Mouse (Mus musculus): ENCODE data around the gene Cmah. TPM values are rescaled to one million over a fixed set of nuclear protein-coding genes. Genes with fewer than 3 reads are reported as not detected.
"Not testable (repeated sequence)": the region's sequence is repeated elsewhere in the genome, so short reads cannot be mapped to it uniquely, and the experiment has no call there.

The Cmah gene
- total RNA-seq, 1 experiment from 2014 or later = 2.7 TPM

DNA sequence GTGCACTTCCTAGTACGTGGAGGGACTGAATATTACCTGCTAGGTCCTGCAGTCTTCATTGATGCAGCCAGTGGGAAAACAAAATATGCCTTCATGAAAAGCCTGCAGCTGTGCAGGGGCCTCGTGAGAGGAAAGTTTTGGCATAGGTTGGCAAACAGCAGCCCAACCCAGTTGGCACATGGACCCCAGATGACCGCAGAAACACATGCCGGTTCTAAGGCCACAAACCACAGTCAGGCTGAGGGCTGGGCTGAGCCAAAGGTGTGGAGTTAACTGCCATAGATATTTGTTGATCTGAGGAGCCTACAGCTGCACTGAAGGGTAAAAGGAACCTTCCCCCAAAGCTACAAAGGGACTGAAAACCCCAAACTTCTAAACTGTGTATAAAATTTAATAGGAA lies 14.9 kb downstream of the Cmah start:
- DNase-seq = no peak

DNA sequence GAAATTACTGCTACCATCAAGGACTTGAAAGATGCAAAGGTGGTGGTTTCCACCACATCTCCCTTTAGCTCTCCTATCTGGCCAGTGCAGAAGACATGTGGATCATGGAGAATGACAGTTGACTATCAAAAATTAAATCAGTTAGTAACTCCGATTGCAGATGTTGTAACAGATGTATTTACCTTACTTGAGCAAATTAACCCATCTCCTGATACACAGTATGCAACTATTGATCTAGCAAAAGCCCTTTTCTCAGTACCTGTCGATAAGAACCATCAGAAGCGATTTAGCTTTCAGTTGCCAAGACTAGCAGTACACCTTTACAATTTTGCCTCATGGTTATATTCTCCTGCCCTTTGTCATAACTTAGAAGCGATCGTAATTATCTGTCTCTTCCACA lies 25.8 kb downstream of the Cmah start:
- no peak for DNase-seq

DNA sequence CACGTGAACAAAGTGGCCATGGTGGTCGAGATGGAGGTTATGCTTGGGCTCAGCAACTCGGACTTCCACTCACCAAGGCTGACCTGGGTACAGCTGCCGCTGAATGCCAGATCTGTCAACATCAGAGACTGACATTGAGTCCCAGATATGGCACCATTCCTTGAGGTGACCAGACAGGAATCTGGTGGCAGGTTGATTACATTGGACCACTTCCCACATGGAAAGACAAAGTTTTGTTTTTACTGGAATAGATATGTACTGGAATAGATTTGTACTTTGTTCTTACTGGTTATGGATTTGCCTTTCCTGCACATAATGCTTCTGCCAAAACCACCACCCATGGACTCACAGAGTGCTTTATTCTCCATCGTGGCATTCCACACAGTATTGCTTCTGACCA lies 27.5 kb downstream of the Cmah start:
- DNase-seq = no peak

DNA sequence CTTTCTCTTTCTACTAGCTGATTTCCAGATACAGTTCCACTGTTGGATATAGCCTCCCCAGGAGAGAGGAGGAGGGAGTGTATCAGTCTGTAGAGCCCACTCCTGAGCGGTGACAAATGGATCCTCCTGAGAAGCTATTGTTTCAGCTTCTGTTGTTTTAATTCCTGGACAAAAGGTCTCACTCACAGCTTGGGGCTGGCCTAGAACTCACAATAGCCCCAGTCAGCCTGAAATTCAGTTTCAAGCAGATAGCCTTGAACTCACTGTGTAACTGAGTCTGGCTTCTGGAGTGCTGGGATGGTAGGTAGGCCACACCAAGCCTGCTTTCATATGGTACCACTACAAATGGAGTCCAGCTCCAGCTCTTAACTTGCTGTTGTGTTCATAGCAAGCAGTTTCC lies 32.0 kb downstream of the Cmah start:
- no peak for DNase-seq

DNA sequence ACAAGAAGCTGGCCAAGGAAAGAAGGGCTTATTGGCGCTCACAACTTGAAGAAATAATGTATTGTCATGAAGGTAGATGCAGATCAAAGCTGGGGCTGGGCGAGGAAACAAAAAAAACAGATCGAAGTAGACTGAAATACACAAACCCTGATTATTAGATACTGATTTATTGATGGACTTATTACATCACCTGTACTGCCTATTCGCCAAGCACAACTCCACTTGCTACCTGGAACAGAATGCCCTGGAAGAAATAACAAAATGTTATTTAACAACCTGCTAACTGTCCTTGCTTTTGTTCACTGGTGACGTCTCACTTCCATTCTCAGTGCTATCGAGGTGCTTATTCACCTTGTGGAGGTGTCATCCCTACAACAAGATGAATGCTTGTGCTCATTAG lies 38.0 kb downstream of the Cmah start:
- no peak for DNase-seq

DNA sequence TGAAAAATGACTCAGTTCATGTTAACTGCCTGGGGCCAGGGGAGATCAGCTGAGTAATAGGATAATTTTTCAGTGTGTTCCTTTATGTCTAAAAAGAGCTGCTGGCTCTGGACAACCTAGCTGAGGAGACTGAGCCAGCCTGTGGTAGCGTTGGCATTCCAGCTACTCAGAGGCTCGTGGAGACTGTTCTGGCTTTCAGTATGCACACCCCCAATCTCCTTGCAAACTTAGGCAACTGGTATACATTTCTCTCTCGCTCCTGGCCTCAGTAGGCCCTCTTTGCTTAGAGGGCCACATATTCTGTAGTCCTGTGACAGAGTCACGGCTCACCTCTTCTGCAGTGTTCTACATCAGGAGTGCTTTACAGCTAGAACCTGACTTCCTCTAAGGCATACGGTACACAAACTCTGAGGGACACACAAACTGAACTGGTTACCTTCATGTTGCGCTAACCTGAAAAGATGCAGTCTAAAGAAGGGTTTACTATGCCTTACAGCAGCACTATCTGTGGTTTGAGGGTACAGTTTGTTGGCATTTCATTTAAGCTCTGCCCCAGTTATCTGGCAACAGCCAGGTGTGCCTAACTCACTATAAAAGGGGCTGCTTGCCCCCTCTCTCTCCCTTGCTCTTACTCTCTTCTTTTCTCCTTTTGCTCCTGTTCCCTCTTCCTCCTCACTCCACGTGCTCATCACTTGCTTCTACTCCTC lies 45.8 kb downstream of the Cmah start:
- no peak for DNase-seq

DNA sequence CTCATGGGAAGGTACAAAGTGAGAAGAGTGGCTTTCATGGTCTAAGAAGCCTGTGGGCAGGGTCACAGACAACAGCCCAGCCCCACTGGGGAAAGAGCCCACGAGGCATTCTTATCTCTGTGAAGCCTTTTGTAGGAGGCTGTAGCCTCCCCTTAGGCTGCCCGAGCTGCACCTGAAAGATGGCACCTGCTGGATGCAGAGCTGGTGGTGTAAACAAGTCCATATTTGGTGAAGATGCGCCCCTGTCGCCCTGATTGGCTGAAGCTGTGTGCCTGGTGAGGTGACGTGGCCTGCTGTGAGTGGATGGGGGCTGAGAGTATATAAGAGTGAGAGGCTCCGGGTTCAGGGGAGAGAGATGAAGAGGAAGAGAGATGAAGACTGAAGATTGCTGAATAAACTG lies 47.4 kb downstream of the Cmah start:
- not testable (repeated sequence) for DNase-seq

DNA sequence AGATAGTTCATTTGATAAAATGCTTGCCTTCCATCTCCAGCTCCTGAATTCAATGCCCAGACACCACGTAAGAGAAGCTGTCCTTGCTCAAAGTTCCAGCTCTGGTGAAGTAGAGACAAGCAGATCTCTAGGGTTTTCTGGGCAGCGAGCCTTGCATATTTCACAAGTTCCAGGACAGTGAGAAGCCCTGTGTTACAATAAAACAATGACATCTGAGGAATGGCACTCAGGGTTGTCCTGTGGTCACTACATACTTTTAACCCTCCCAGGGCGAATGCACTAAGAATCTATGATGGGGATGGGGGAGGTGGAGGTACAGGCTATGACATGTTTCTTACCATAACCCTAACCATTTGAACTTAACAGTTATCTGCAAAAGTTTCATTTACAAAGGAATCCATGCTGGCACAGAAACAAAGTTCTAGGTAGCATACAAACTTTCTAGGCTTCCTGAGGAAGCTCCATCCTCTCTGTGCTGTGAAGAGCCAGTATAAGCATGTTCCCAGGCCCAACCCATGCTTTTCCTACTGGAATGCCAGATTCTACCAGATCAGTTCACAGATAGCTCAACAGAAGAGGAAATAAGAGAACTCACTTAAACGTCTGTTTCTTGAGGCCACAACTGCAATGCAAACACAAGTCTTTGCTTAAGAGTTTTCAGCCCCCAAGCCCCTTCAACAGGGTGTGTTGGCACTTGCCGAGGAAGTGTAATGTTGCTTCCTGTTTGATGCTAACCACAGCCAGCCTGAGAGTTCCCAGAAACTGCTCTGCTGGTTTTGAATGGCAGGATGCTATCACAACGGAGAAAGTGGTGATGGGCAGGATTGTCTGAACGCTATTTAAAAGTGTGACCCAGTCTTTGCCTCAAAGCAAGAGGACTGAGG lies 48.4 kb downstream of the Cmah start:
- DNase-seq = no peak

DNA sequence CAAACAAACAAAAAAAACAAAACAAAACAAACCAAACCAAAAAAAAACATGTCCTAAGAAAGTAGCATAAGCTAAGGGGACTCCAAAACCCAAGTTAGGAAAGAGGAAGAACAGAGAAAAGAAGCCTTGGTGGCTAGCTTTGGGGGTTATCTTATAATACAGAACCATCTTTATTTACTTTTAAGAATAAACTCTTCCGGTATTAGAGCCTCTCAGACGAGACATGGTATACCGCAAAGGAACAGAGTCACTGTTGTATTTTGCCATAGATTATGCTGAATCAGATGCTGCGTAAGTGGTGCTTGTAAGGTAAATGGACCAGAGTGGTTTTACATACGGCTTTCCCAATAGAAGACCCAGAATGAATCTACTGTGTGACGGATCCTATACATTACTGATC lies 53.5 kb downstream of the Cmah start:
- no peak for DNase-seq

DNA sequence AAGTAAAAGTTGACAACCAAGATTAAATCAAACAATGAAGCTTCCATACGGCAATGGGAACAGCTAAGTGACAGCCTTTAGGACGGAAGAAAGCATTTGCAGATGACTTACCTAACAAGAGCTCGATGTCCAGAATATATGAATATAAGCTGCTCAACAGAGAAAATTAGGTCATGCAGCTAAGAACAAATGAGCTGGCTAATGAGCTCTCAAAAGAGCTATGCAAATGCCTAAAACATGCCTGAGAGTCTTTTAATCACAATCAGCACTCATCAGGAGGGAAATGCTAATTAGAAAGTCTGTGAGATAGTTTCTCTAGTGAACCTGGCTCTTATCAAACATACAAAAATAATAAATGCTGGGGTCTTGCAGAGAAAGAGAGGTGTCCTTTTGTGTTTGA lies 56.7 kb downstream of the Cmah start:
- no peak for DNase-seq

DNA sequence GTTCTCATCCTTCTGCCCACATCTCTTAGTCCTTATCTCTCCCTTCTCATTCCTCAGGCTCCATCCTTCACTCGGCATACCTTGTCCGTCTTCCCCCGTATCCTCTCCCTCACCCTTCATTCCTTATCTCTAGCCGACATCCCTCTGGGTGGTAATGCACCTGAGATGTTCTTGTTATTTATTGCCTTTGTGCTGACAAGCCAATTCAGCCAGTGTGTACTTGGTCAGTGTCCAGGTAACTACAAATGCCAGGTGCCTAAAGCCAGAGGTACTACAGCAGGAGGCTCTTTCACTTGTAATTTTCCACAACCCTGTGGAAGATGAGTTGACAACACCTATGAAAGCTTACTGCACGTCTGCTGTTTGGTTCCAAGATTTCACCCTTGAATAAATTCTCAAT lies 64.7 kb downstream of the Cmah start:
- no peak for DNase-seq

DNA sequence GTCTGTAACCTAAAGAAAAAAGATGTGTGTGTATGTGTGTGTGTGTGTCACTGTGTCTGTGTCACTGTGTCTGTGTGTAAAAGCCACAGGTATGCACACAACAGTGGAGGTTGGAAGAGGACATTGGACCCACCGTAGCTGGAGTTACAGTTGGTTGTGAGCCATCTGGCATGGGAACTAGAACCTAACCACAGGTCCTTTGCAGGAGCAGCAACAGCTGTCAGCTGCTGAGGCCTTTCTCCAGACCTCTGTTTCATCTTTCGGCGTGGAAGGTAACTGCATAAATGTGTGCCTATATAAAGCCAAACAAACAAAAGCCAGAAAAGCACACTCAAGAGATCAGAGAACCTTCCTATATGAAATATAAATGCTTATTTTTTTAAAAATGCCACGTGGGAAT lies 65.5 kb downstream of the Cmah start:
- no peak for DNase-seq

DNA sequence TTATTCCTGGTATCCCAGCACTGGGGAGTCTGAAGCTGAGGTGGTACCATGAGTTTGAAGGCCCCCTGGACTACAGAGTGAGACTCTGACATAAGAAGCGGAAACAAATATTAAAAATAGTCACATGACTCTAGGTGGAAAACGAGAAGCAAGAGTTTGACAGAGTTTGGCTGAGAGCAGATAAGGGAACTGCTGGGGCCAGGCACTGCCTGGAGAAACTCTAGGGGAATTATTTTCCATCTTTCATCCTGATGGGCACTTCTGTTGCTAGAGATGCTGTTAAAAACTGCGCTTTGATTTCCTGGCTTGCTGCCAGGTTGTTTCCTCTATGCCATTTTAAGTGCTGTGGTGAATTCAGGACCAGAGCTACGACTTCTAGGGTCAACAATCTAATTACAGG lies 65.9 kb downstream of the Cmah start:
- DNase-seq = no peak

DNA sequence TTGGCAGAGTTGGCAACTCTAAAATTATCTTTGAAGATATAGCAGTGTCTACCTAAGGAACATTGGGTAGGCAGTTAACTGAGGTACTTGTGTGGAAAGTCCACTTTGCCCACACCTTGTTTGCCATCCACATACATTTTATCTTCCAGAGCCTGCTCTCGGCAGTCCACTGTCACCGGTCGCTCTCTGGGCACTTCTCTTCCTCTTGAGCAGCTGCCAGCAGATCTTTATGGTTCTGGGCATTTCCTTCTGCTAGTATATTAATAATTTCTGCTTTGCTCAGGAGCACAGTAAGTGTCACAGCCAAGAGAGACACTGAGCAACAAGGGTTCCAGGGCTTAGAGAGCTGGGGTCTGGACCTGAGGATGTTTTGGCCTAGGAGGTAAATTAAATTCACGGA lies 68.6 kb downstream of the Cmah start:
- DNase-seq = no peak

DNA sequence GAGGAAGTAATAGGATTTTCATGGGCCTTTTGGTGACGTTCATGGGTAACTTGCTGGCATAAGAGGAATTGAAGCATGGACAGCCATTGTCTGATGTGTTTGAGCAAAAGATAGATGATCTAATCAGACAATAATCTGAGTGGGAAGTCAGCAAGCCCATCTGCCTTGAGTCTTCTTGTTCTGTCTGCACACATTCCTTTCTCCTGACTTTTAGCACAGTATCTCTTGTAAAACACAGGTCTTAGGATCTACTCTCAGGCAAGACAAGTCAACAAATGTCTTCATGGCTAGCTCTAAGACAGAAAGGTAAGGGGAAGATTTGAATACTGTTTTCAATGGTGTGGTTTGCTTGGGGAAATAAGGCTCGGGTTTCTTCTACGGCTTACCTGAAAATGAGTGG lies 70.0 kb downstream of the Cmah start:
- no peak for DNase-seq

DNA sequence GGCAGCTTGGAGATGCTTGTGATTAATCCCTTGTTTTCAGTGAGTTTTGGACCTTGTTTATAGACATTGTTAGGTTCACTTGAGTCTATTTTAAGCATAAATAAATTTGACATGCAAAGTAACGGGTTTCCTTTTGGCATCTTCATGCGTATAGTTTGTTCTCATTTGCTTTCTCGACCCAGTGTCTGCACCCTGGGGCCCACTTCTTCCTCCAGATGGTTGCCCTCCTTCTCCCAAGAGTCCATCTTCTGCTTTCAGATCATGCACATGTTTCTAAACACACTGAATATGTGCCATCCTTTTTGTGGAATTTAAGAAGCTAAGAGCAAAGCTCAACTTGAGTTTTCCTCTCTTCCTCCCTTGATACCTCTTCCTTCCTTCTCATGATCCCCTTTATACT lies 71.3 kb downstream of the Cmah start:
- no peak for DNase-seq

DNA sequence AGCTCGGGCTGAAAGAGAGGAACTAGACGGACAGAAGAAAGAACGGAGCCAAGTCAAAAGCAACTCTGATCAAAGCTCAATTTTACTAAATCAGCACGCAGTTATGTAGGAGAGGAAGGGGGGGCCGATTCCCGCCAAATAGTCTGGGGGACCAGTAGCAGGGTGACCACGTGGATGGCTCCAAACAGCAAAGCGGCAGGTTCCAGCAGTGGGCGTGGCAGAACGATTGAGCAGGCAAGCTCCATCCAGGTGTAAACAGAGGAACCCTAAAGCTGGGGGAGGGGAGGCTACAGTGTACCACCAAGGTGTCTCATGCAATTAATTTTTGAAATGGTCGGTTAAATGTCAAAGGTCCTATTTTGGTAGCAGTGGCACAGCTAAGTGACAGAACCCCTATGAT lies 74.6 kb downstream of the Cmah start:
- DNase-seq = not testable (repeated sequence)

DNA sequence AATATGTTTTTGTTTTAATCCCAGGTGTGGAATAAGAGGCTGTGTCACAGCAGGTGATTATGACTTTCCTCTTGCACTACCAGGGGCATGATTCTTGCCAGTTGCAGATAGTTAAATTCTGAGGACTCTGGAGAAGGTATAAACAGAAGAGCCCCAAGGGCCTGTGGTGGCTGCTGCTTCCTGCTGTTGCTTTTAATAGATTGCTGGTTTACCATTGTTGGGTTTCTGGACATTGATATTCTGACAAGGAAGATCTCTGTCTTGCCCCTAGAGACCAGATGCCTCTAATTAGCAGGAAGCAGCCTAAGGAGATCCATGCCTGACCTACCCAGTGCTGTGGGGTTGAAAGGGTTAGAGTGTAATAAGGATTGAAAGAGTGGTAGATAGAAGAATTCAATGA lies 75.8 kb downstream of the Cmah start:
- no peak for DNase-seq

DNA sequence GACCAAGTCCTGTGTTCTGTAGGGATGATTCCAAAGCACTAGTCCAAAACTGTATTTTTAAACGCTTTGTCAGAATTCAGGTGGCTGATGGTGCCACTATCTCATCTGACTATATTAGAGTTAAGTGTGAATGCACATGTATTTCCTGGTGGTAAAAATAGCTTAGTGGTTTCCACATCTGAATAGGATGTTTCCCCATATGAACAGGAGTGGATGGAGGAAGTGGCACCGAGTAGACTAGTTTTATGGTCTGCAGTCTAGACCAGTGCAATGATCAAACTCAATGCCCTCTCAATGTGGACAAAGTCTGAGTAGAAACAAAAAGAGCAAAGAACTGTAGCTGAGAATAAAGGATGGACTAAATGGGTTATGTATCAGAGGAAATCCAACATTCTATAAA lies 79.6 kb downstream of the Cmah start:
- DNase-seq = no peak

DNA sequence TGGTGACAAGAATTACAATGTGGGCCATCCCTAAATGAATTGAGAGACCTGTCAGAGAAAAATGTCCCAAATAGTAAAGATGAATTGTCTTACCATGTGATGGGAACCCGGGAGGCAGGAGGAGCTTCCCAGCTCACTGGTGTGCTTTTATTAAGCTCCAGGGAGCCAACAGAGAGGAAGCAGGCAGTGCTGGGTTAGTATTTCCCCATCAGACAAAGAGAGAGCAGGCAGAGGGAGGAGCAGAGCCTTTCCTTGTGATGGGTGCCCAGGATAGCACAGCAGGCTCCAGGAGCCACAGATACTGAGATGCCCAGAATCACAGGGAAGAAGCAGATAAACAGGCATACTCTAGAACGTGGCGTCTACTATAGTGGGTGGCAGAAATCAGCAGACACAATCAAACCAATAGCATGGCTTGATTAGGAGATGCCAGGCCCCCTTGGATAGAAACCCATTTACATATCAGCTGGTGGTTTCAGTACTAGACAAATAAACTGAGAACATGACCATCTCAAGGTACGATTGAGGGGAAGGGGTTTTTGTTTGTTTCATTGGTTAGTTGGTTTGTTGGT lies 87.5 kb downstream of the Cmah start:
- DNase-seq = no peak

DNA sequence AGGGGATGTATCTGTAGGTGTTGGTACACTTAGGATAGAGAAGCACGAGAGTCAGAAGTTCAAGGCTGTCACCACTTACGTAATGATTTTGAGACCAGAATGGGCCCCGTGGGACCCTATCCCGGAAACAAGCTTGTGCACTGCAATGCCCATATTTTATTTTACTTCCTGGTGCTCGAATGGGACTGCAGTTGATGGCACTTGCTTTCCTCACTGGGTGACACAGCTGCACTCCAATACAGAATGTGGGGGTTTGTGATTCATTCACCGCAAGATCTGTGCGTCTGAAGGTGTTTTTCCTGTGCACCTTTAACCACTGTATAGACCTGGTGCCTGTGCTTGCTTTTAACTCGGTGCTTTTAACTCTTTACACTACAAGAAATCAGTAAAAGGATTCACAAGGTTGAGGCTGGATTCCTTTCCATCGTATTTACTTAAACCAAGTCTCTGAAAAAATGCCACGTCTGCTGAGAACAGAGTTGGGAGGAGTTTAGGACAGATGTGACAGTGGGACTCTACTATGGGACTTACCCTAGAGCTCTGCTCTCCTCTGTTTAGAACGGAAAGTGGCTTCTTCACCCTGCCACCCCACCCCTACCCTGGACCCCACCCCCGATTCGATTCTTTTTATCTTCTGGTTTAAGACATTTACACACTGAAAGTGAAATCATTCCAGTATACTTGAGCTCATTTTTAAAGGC lies 88.5 kb downstream of the Cmah start:
- no peak for DNase-seq

DNA sequence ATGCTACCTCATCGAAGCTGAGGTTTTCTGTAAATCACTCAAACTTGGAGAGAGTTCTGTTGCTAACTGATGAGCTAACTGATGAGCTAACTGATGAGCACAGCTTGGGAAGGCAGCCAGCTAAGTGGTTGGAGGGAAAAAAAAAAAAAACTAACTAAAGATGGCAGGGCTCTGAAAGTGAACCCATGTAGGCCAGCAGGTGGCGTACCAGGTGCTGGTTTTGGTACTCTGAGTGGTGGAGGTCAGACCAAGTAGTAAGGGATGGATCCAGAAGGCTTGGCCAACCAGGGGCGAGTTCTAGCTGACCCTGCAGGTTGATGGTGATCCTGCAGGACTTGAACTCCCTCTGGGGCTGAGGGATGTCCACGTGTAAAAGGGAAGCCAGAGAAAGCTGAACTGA lies 89.2 kb downstream of the Cmah start:
- DNase-seq = peak; percentile 50

DNA sequence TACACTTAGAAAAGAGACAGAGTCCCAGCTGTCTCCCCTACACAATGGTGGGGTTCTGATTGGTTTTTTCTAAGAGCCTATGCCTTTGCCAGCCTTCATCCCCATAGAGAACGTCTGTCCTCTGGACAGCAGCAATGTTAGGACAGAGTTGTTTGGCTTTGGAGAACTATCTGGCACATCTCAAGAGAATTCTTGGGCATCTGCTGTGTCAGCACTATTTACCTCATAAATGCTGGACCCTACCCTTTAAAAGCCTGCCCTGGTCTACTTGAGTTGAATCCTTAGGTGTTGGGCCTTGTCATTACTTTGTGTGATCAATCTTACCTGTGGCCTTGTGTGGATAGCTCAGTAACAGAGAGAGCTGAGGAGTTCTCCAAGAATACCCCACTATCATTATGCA lies 90.8 kb downstream of the Cmah start:
- no peak for DNase-seq
